Mouse (Mus musculus): Measurements from ENCODE around the gene Nrd1.

- TF ChIP-seq TCF12 (IDR thresholded peaks at IDR 0.05; ENCODE audit: low read depth, low read length) (no peak), ZNF384 (IDR thresholded peaks at IDR 0.05; ENCODE audit: low read depth, low read length) (no peak), CTCF (IDR thresholded peaks at IDR 0.05 in 2 of 3, conservative IDR thresholded peaks at IDR 0.05 in 1 of 3; ENCODE audit: control insufficient read depth in 1 of 3, insufficient read depth in 1 of 3, low read depth in 2 of 3, low read length in 3 of 3, poor library complexity in 1 of 3, severe bottlenecking in 1 of 3) (no peak), JUND (IDR thresholded peaks at IDR 0.05; ENCODE audit: low read depth, low read length) (no peak), CHD1 (IDR thresholded peaks at IDR 0.05; ENCODE audit: low read depth, low read length) (no peak), KAT2A (conservative IDR thresholded peaks at IDR 0.05; ENCODE audit: low read depth, low read length) (no peak)
Measured at GRCm38 (mm10) chr4:109026543-109026942, 26.1 kb downstream of the Nrd1 start.

Measured in MEL (cell line).